Mouse (Mus musculus) midbrain, embryonic 10.5 days (tissue): ENCODE data around the gene Tpt1. TPM values are rescaled to one million over a fixed set of nuclear protein-coding genes. Genes with fewer than 3 reads are reported as not detected.

Experiments used
- polyA plus RNA-seq: library from polyadenylated mRNA; unstranded; fragments of >200 nt; fragmentation: Nextera tagmentation; extraction: Ambion mirVana; gene quantifications from 2 replicates; pipeline ENCODE4 v1.2.1, GENCODE M21; 2016

Gene Tpt1
- polyA plus RNA-seq, 1 experiment from 2014 or later = 934 TPM

Other genes starting within 250 kb of the Tpt1 start
- not detected in 2 replicates for gene Erich6b, start 202.8 kb upstream of the Tpt1 start, polyA plus RNA-seq
- gene Cog3, start 90.6 kb upstream of the Tpt1 start, polyA plus RNA-seq = 19.2 and 20.2 TPM in 2 replicates
- gene Slc25a30, start 58.1 kb upstream of the Tpt1 start, polyA plus RNA-seq = 5.8 and 6.3 TPM in 2 replicates
- gene Kctd4, start 109.9 kb downstream of the Tpt1 start, polyA plus RNA-seq = 0.42 and 0.60 TPM in 2 replicates
- 55.5 and 58.9 TPM in 2 replicates for gene Gtf2f2, start 165.8 kb downstream of the Tpt1 start, polyA plus RNA-seq